Mouse (Mus musculus) kidney, adult 2 months (tissue): ENCODE measurements around the gene Arl2.

Experiments used
- CTCF ChIP-seq: fragments of 200-500 bp; conservative IDR thresholded peaks from 2 replicates; pipeline ENCODE4 v1.5.1; 2011; ENCODE audit warnings: low read depth, mild to moderate bottlenecking, control low read depth, low read length, moderate library complexity, mixed read lengths; ENCODE audit not compliant: insufficient read depth, insufficient read length
- POLR2A ChIP-seq: fragments of 200-500 bp; IDR thresholded peaks from one replicate; pipeline ENCODE4 v1.6.1; 2011; ENCODE audit warnings: low read depth, low read length, control low read depth

DNA sequence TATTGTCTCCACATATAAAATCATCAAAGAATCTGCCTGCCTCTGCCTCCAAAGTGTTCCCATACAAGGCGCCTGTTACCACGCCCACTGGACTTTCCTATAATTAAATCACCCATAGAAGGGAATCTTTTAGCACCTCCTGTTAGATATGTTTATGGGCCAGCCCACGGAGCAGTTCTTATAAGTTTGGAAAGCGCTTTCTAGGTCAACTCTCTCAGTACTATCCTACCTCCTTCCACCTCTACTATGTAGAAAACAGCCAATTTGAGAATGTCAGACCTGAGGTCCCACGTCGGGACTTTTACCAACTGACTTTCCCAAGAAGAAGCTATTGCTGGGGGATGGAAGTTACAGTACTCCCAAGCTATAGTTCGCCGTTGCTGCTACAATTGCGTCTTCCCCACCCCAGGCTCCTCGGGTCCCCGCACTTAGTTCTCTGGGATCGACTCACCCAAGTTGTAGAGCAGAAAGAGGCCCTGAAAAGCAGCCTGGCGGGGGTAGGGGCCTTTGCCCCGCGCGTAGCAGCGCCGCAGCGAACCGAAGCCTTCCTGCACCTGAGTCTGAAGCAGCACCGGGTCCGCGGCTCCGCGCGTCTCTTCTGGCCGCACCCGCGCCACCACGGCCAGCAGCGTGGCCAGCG lies 23.9 kb downstream of the Arl2 start:
- TF ChIP-seq CTCF (no peak), POLR2A (no peak)
